Mouse (Mus musculus) lung, postnatal 0 days (tissue): Measurements from ENCODE around the gene Medag.

ENCODE experiments used
- CTCF ChIP-seq: IDR thresholded peaks from 2 replicates; pipeline ENCODE4 v1.5.1; 2016; ENCODE audit warnings: antibody characterized with exemption, mild to moderate bottlenecking
- EP300 ChIP-seq: IDR thresholded peaks from 2 replicates; pipeline ENCODE4 v1.6.1; 2016; ENCODE audit warnings: antibody characterized with exemption, mild to moderate bottlenecking, control low read depth

DNA sequence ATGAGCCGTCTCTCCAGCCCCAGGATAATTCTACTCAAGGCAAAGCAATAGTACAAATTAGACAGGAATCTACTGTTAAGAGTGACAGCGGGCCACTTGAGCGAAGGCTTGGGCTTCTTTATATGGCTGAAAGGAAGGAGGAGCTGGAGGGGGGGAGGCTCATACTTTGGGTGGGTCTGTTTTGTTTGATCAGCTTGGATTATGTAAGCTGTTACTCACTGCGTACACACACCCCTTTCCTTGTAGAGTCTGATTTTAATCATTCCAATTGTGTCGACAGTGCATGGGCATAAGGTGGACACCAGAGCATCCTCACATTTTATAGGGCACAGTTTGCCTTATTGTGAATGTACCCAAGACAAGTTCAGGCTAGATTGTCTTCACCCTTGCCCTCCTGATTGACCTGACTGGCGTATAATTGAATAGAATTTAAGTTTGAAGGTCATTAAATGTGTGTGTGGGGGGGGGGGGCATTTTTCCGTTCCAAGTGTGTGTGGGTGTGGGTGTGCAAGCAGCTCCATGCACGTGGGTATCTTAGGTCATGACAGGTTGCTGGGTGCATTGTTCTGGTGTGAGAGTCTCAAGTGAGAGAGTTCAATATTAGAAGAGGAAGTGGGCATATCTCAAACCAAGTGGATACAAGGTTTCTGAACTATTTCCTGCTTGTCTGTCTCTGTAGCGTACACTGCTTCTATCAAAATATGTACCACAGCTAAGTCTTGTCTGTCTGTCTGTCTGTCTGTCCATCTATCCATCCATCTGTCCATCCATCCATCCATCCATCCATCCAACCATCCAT lies 3.0 kb downstream of the Medag start:
- TF ChIP-seq CTCF (no peak), EP300 (no peak)
